9 mouse cellular contexts compared by ENCODE assay signal in the genomic region with DNA sequence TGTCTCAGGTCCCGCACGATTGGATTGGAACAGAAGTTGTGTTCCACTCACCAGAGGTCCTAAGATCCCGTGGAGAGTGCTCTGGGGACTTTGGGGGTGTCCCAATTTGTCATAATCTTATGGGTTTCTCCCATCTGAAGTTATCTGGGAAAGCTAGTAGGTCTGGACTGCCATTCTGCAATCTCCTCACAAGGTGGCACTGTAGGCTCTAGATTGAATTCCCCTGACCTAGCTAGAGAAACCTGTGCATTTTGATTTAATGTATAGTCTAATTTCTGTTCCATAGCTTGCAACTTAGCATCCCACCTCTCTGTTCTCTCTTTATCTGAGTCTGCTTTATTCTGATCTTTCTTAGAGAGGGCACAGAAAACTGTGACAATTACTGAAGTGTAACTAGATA. TPM values are rescaled to one million over a fixed set of nuclear protein-coding genes. Genes with fewer than 3 reads are reported as not detected.
DNase-seq lines count a peak whose midpoint lies in the region; ATAC-seq and TF ChIP-seq lines count a peak whose summit lies in the region.
"Had no signal": no experiment of that assay in that cellular context is flagged by ENCODE, and none has a peak within 500 bp of the region (broad histone marks: within the 10 kb centered on the region; RNA-seq: fewer than 3 reads in every experiment).

No protein-coding gene starts in this region.

- H3K4me2 ChIP-seq in forebrain, postnatal 0 days (ENCODE audit: low read depth), result no peak overlapping the region
- no peak overlapping the region for H3K4me2 ChIP-seq in forebrain, embryonic 12.5 days
- no peak overlapping the region for H3K4me2 ChIP-seq in limb, embryonic 11.5 days (ENCODE audit: low read depth, severe bottlenecking)
- no peak overlapping the region for H3K4me2 ChIP-seq in neural tube, embryonic 15.5 days
- H3K4me2 ChIP-seq: limb, embryonic 12.5 days had no signal

- H3K4me3 ChIP-seq in forebrain, postnatal 0 days (ENCODE audit: low read depth, low read length), result no peak overlapping the region
- H3K4me3 ChIP-seq in forebrain, embryonic 12.5 days (replicated peaks), result no peak overlapping the region
- no peak overlapping the region for H3K4me3 ChIP-seq in limb, embryonic 11.5 days (ENCODE audit: low read depth, low read length)
- no peak overlapping the region for H3K4me3 ChIP-seq in neural tube, embryonic 15.5 days (replicated peaks)
- H3K4me3 ChIP-seq: limb, embryonic 12.5 days had no signal

- H3K27me3 ChIP-seq in forebrain, postnatal 0 days (ENCODE audit: insufficient read depth, low read length), result no peaks in the 10 kb centered on the region
- H3K27me3 ChIP-seq in forebrain, embryonic 12.5 days, result no peaks in the 10 kb centered on the region
- H3K27me3 ChIP-seq in limb, embryonic 11.5 days (ENCODE audit: control insufficient read depth, insufficient read depth, low read length), result no peaks in the 10 kb centered on the region
- no peaks in the 10 kb centered on the region for H3K27me3 ChIP-seq in neural tube, embryonic 15.5 days (replicated peaks)
- H3K27me3 ChIP-seq: limb, embryonic 12.5 days had no signal

- peak; percentile 73 for TF ChIP-seq CTCF in forebrain, postnatal 0 days (IDR thresholded peaks at IDR 0.05; ENCODE audit: low read depth)

- no peaks in the 10 kb centered on the region for H3K9me3 ChIP-seq in forebrain, postnatal 0 days (ENCODE audit: low read length)
- H3K9me3 ChIP-seq in forebrain, embryonic 12.5 days, result 0 out of 2 replicates have a peak, but pooled peaks cover 4% of the 10 kb centered on the region
- H3K9me3 ChIP-seq in limb, embryonic 11.5 days (ENCODE audit: control insufficient read depth, low read length), result no peaks in the 10 kb centered on the region
- H3K9me3 ChIP-seq in neural tube, embryonic 15.5 days (replicated peaks), result no peaks in the 10 kb centered on the region; the same call in 1 of the 2 replicates

- H3K4me1 ChIP-seq in forebrain, postnatal 0 days (ENCODE audit: insufficient read depth), result no peaks in the 10 kb centered on the region
- no peaks in the 10 kb centered on the region for H3K4me1 ChIP-seq in forebrain, embryonic 12.5 days
- H3K4me1 ChIP-seq in limb, embryonic 11.5 days (ENCODE audit: control insufficient read depth, insufficient read depth, low read length), result no peaks in the 10 kb centered on the region
- no peaks in the 10 kb centered on the region for H3K4me1 ChIP-seq in neural tube, embryonic 15.5 days
- H3K4me1 ChIP-seq: limb, embryonic 12.5 days had no signal

- 57% methylated on average over 3 of the region's 3 CpGs for WGBS in forebrain, postnatal 0 days
- 64% methylated on average over 3 of the region's 3 CpGs for WGBS in forebrain, embryonic 12.5 days
- WGBS in limb, embryonic 11.5 days, result 66% methylated on average over 3 of the region's 3 CpGs
- 64% methylated on average over 3 of the region's 3 CpGs for WGBS in neural tube, embryonic 15.5 days

- peak; percentile 67 for DNase-seq in forebrain, postnatal 0 days
- peak; percentile 17 to 21 for DNase-seq in right cerebral cortex, adult 2 months (ENCODE audit: low spot score in 2 of 2)
- DNase-seq in right cerebral cortex, postnatal 10 days (ENCODE audit: low spot score in 2 of 2), result no peak
- DNase-seq in embryo, embryonic 10.5 days (ENCODE audit: low spot score), result peak; percentile 73
- DNase-seq in limb, embryonic 11.5 days (ENCODE audit: low spot score), result peak; percentile 31
- DNase-seq in gastrocnemius, postnatal 4 days (ENCODE audit: low spot score in 2 of 2), result no peak

- ATAC-seq in forebrain, postnatal 0 days, result peak; percentile 29; the same call in 1 of the 2 replicates
- ATAC-seq in forebrain, embryonic 12.5 days (ENCODE audit: low FRiP score), result no peak
- no peak for ATAC-seq in limb, embryonic 11.5 days (ENCODE audit: insufficient number of reproducible peaks, low FRiP score, low TSS enrichment, low read depth)
- ATAC-seq in neural tube, embryonic 15.5 days (ENCODE audit: low FRiP score), result peak; percentile 31; the same call in 1 of the 2 replicates

- H3K9ac ChIP-seq in forebrain, postnatal 0 days, result no peak overlapping the region
- H3K9ac ChIP-seq in forebrain, embryonic 12.5 days, result no peak overlapping the region
- no peak overlapping the region for H3K9ac ChIP-seq in limb, embryonic 11.5 days (ENCODE audit: low read length)
- H3K9ac ChIP-seq in neural tube, embryonic 15.5 days (replicated peaks), result no peak overlapping the region
- H3K9ac ChIP-seq: limb, embryonic 12.5 days had no signal

- H3K36me3 ChIP-seq in forebrain, postnatal 0 days (ENCODE audit: insufficient read depth), result no peaks in the 10 kb centered on the region
- no peaks in the 10 kb centered on the region for H3K36me3 ChIP-seq in forebrain, embryonic 12.5 days (replicated peaks)
- H3K36me3 ChIP-seq in limb, embryonic 11.5 days (ENCODE audit: control insufficient read depth, insufficient read depth, low read length), result no peaks in the 10 kb centered on the region
- H3K36me3 ChIP-seq in neural tube, embryonic 15.5 days, result no peaks in the 10 kb centered on the region
- H3K36me3 ChIP-seq: limb, embryonic 12.5 days had no signal

- H3K27ac ChIP-seq in forebrain, postnatal 0 days (ENCODE audit: low read depth, low read length), result no peak overlapping the region
- H3K27ac ChIP-seq in forebrain, embryonic 12.5 days, result no peak overlapping the region
- no peak overlapping the region for H3K27ac ChIP-seq in limb, embryonic 11.5 days (replicated peaks; ENCODE audit: low read depth, low read length)
- no peak overlapping the region for H3K27ac ChIP-seq in neural tube, embryonic 15.5 days (replicated peaks)
- H3K27ac ChIP-seq: limb, embryonic 12.5 days had no signal

RNA-seq across cellular contexts. Expression of gene Ppp6c, which starts 42.1 kb away (rescaled TPM):
- total RNA-seq in forebrain, postnatal 0 days (2014; rRNA removed), result 47.6 and 57.2 TPM in 2 replicates
- 51.1 and 54.5 TPM in 2 replicates for polyA plus RNA-seq in forebrain, postnatal 0 days (2015; fragmentation: Nextera tagmentation; extraction: Ambion mirVana)
- polyA plus RNA-seq in forebrain, embryonic 12.5 days (2016; fragmentation: Nextera tagmentation; extraction: Ambion mirVana), result 81.5 and 85.5 TPM in 2 replicates
- 72.2 and 80.0 TPM in 2 replicates for polyA plus RNA-seq in limb, embryonic 11.5 days (2014; fragmentation: Nextera tagmentation; extraction: Ambion mirVana)
- polyA plus RNA-seq in neural tube, embryonic 15.5 days (2015; fragmentation: Nextera tagmentation; extraction: Ambion mirVana), result 67.1 and 73.5 TPM in 2 replicates
- 10 to 100 TPM; 72.4 to 75.8 TPM for total RNA-seq in gastrocnemius, postnatal 4 days (2021)

Comparison
In these comparisons a context has a peak if more than half of its experiments do, and no peak if none do; other contexts are left out.
1. ATAC-seq: peak in forebrain, postnatal 0 days (single experiment) and neural tube, embryonic 15.5 days (single experiment); none in forebrain, embryonic 12.5 days (single experiment) and limb, embryonic 11.5 days (single experiment).
2. DNase-seq: peak in forebrain, postnatal 0 days (single experiment), right cerebral cortex, adult 2 months (2 of 2), embryo, embryonic 10.5 days (single experiment) and limb, embryonic 11.5 days (single experiment); none in right cerebral cortex, postnatal 10 days (0 of 2) and gastrocnemius, postnatal 4 days (0 of 2).